Mouse (Mus musculus) bone marrow, adult 2 months (tissue): Measurements from ENCODE around the gene Rpp14.

Experiments used
- CTCF ChIP-seq: fragments of 200-500 bp; IDR thresholded peaks from 2 replicates; pipeline ENCODE4 v1.5.1; 2011; ENCODE audit warnings: low read length, control low read depth; ENCODE audit not compliant: control insufficient read depth, insufficient read depth
- POLR2A ChIP-seq: fragments of 200-500 bp; IDR thresholded peaks from 2 replicates; pipeline ENCODE4 v1.6.1; 2011; ENCODE audit warnings: low read depth, mild to moderate bottlenecking, control low read depth, low read length, borderline replicate concordance; ENCODE audit not compliant: control insufficient read depth

GRCm38 (mm10) chr14:8113616-8114015, 33.4 kb downstream of the Rpp14 start:
- TF ChIP-seq POLR2A (no peak), CTCF (no peak)
